Mouse (Mus musculus): Measurements from ENCODE around the gene Fez2.

GRCm38 (mm10) chr17:78333275-78333674, 84.7 kb downstream of the Fez2 start:
- TF ChIP-seq CTCF (IDR thresholded peaks at IDR 0.05; ENCODE audit: extremely low read depth, insufficient read length, insufficient replicate concordance, low read depth, low read length), result no peak
- TF ChIP-seq POLR2A (IDR thresholded peaks at IDR 0.05; ENCODE audit: low read depth, low read length), result no peak
